Mouse (Mus musculus) limb, embryonic 15.5 days (tissue): Measurements from ENCODE around the gene Gnl2. TPM values are rescaled to one million over a fixed set of nuclear protein-coding genes. Genes with fewer than 3 reads are reported as not detected.

Experiments
- ATAC-seq: fragments of 200-750 bp; cut with Nextera tagmentation; 2 replicates; pipeline ENCODE4 v1.8.0; 2017; ENCODE audit warnings: low read depth, moderate TSS enrichment; ENCODE audit not compliant: insufficient number of reproducible peaks, low FRiP score, low TSS enrichment
- H3K27ac ChIP-seq: fragments of 300-500 bp; sonication (generic); 2 replicates; pipeline ENCODE4 v1.5.1; 2015; ENCODE audit warnings: moderate library complexity, mild to moderate bottlenecking, inconsistent platforms
- H3K27me3 ChIP-seq: fragments of 300-500 bp; sonication (generic); 2 replicates; pipeline ENCODE4 v1.6.1; 2015; ENCODE audit warnings: inconsistent platforms
- H3K36me3 ChIP-seq: fragments of 300-500 bp; sonication (generic); 2 replicates; pipeline ENCODE4 v1.6.1; 2015; ENCODE audit warnings: inconsistent platforms
- H3K4me1 ChIP-seq: fragments of 300-500 bp; sonication (generic); 2 replicates; pipeline ENCODE4 v1.6.1; 2015; ENCODE audit warnings: inconsistent platforms
- H3K4me2 ChIP-seq: fragments of 300-500 bp; sonication (generic); 2 replicates; pipeline ENCODE4 v1.6.1; 2015; ENCODE audit warnings: mild to moderate bottlenecking, inconsistent platforms
- H3K4me3 ChIP-seq: fragments of 300-500 bp; sonication (generic); 2 replicates; pipeline ENCODE4 v1.5.1; 2015; ENCODE audit warnings: mild to moderate bottlenecking, inconsistent platforms
- H3K9ac ChIP-seq: fragments of 300-500 bp; sonication (generic); 2 replicates; pipeline ENCODE4 v1.6.1; 2015; ENCODE audit warnings: inconsistent platforms
- H3K9me3 ChIP-seq: fragments of 300-500 bp; sonication (generic); 2 replicates; pipeline ENCODE4 v1.6.1; 2016; ENCODE audit warnings: inconsistent platforms
- WGBS: fragments of 180-500 bp; shearing (Covaris S2); methylation state at CpG from one replicate; pipeline ENCODE4 v1.1.7; 2015; 5-methylcytosine and 5-hydroxymethylcytosine counted together
- polyA plus RNA-seq: library from polyadenylated mRNA; unstranded; fragments of >200 nt; fragmentation: Nextera tagmentation; extraction: Ambion mirVana; gene quantifications from 2 replicates; pipeline ENCODE4 v1.2.1, GENCODE M21; 2015

Gnl2 gene
- polyA plus RNA-seq, 1 experiment from 2014 or later = 78.4 TPM

DNA sequence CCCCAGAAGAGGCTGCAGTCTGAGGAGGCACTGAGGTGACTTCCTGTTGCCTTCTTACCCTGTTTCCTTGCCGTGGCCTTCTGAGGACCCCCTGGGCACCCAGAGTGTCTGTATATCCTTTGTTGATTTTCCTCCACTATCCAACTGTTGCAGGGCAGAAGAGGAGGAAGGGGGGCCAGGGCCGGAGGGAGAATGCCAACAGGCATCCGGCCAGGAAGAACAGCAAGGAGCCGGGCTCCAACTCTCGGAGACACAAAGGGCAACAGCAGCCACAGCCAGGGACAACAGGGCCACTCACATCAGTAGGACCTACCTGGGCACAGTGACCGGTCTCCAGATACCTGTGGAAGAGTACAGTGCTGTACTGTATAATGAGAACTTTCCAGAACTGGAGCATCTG is 8.2 kb upstream of the Gnl2 start:
- Histone ChIP-seq H3K4me1 (no peaks in the 10 kb centered on the region), H3K36me3 (no peaks in the 10 kb centered on the region), H3K9me3 (no peaks in the 10 kb centered on the region), H3K27me3 (peaks cover 76% of the 10 kb centered on the region), H3K4me2 (no peak overlapping the region), H3K4me3 (no peak overlapping the region), H3K9ac (no peak overlapping the region), H3K27ac (no peak overlapping the region)
- ATAC-seq = no peak
- 61% methylated on average over 6 of the region's 6 CpGs for WGBS

DNA sequence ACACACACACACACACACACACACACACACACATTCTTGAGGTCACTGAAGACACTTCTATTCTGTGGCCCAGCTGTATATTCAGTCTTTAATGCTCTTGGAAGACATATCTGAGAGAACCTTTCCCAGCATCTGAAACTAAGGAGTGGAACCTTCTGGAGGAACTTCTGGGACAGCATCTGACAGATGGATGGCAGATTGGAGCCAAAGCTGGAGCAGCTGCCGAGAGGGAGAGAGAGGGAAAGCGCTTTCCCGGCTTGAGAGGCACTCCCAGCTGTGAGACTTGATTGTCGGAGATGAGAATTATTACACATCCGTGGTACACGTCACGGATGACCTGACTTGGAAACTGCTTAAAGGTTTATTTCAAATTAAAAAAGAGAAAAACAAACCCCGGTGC is 7.7 kb upstream of the Gnl2 start:
- WGBS = 48% methylated on average over 8 of the region's 8 CpGs
- H3K27me3 ChIP-seq = peaks cover 76% of the 10 kb centered on the region
- no peak overlapping the region for H3K4me2 ChIP-seq
- H3K9ac ChIP-seq = no peak overlapping the region
- no peak overlapping the region for H3K27ac ChIP-seq
- no peaks in the 10 kb centered on the region for H3K9me3 ChIP-seq
- no peaks in the 10 kb centered on the region for H3K36me3 ChIP-seq
- ATAC-seq = no peak
- no peak overlapping the region for H3K4me3 ChIP-seq
- H3K4me1 ChIP-seq = no peaks in the 10 kb centered on the region

DNA sequence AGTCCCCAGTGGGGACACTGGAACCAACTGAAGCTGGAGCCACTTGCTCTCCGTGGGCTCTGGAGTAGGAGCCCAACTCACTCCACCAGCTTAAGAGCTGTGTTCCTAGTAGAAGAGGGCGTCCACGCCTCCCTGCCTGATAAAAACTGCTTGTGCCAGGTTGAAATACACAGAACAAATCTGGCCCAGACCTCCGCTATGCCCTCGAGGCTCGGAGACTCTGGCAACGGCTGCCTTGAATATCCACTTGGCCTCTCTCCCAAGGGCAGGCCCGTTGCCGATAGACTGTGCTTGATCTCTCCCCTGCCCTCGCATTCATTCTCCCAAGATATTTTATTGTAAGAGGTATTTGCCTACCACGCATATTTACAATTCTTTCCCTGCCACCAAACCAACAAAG is 1.0 kb downstream of the Gnl2 start:
- Histone ChIP-seq H3K9me3 (no peaks in the 10 kb centered on the region), H3K4me3 (no peak overlapping the region), H3K27me3 (peaks cover 31% of the 10 kb centered on the region), H3K9ac (no peak overlapping the region), H3K4me1 (no peaks in the 10 kb centered on the region), H3K4me2 (no peak overlapping the region), H3K36me3 (no peaks in the 10 kb centered on the region), H3K27ac (no peak overlapping the region)
- ATAC-seq = no peak
- WGBS = 69% methylated on average over 11 of the region's 11 CpGs

DNA sequence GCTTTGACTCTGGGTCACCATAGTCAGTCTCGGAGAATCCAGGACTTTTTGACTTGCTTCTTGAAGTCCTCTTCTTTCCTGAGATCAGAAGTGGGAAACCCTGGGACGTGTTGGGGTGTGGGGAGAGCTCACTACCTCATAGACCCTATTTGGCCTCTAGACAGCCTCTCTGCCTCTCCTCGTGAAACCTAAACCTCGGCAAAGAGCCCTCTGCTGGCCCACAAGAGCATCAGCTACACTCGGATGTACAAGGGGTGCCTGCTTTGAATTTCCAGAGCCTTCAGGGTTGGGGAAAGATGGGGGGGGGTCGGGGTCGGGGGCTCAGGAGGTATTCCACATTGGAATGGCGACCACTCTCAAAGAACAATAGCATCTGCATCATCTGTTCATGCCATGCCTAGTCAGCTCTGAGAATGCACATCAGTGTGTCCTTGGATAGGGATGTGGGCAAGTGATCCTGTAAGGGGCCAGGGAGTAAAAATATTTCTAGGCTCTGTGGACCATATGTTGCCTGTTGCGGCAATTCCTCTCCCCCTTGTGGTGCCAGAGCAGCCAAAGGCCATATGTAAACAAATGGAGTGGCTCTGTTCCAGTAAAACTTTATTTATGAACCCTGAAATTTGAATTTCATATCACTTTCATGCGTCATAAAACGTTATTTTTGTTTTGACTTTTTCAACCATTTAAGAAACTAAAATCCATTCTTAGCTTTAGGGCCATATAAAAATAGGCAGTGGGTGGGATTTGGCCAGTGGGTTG is 4.6 kb downstream of the Gnl2 start:
- Histone ChIP-seq H3K36me3 (no peaks in the 10 kb centered on the region), H3K9me3 (no peaks in the 10 kb centered on the region), H3K4me2 (no peak overlapping the region), H3K4me1 (no peaks in the 10 kb centered on the region), H3K4me3 (no peak overlapping the region), H3K27me3 (peaks cover 36% of the 10 kb centered on the region), H3K27ac (no peak overlapping the region), H3K9ac (no peak overlapping the region)
- no peak for ATAC-seq
- 25% methylated on average over 11 of the region's 11 CpGs for WGBS

DNA sequence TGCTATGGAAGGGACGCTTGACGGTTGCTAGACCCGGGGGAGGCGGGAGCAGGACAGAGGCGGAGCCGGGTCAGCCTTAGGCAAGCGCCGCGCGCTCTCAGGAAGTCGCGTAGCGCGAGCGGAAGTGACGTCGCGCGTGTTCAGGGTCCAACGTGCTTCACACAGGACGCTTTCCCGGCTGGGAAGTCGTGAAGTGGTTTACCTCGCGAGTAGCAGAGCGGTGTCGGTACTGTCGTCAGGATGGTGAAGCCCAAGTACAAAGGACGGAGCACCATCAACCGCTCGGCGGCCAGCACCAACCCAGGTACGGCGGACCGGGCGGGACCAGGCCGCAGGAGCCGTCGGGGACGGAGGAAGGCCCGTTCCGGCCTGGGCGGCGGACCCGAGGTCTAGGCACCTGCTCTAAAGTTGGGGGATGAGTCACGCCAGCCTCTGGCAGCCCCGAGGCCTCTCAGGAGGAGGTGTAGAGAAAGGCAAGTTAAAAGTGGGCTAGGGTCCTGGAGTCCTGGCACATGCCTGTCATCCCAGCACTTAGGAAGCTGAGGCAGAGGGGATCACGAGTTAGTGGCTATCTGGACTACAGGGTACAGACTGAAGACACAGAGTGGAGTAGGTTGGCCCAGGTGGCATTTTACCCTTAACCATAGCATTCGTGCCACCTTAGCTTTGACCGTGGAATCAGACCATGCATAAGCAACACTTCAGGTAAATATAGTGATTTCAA is 13.7 kb downstream of the Gnl2 start:
- Histone ChIP-seq H3K4me2 (peak overlapping the region; percentile 84), H3K9ac (peak overlapping the region; percentile 77), H3K4me3 (peak overlapping the region; percentile 80), H3K9me3 (no peaks in the 10 kb centered on the region), H3K36me3 (peaks cover 11% of the 10 kb centered on the region), H3K27ac (peak overlapping the region; percentile 67), H3K4me1 (peaks cover 12% of the 10 kb centered on the region), H3K27me3 (peaks cover 25% of the 10 kb centered on the region)
- peak; percentile 90 for ATAC-seq
- WGBS = under 1% methylated on average over 50 of the region's 50 CpGs

DNA sequence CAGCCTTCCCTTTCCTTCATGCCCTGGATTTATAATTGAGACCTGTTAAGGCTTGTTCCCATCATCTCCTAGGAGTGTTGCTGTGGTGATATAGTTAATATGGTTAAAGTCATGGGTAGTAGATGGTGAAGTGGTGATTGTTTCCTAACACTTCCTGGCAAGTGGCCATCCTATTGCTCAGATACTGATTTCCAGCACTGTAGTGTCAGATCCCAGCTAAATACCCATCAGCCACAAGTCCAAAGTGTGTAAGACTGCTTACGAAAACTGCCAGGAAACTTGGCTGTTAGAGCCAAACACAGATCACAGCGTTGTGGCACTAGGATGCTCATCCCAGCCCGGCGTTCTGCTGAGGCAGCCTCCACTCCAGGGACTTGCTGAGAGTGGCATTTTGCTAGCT is 18.0 kb downstream of the Gnl2 start:
- no peak for ATAC-seq
- Histone ChIP-seq H3K4me2 (no peak overlapping the region), H3K4me3 (no peak overlapping the region), H3K36me3 (peaks cover 41% of the 10 kb centered on the region), H3K4me1 (peaks cover 12% of the 10 kb centered on the region), H3K27me3 (no peaks in the 10 kb centered on the region), H3K9me3 (no peaks in the 10 kb centered on the region), H3K9ac (no peak overlapping the region), H3K27ac (no peak overlapping the region)
- 92% methylated on average over 4 of the region's 4 CpGs for WGBS

DNA sequence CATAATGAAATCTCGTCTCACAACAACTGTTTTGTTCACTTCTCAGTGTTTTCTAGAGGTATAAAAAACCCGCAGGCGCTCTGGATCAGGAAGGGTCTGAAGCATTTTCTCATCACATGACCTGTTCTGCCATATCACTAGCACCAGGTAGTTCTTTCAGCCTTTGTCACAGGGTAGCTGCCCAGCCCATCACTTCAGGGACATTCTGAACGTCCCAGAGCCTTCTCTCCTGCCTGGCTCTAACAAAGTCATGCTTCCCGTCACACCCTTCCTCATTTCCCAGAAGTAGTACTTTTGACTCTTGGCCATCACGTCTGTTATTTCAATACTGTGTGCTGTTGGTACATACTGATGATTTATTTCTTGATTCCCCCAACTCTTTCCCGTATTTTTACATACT is 28.1 kb downstream of the Gnl2 start:
- Histone ChIP-seq H3K4me2 (no peak overlapping the region), H3K9me3 (no peaks in the 10 kb centered on the region), H3K27me3 (no peaks in the 10 kb centered on the region), H3K36me3 (peaks cover 94% of the 10 kb centered on the region), H3K4me1 (no peaks in the 10 kb centered on the region), H3K27ac (no peak overlapping the region), H3K9ac (no peak overlapping the region), H3K4me3 (no peak overlapping the region)
- ATAC-seq = no peak
- WGBS = 84% methylated on average over 7 of the region's 7 CpGs

DNA sequence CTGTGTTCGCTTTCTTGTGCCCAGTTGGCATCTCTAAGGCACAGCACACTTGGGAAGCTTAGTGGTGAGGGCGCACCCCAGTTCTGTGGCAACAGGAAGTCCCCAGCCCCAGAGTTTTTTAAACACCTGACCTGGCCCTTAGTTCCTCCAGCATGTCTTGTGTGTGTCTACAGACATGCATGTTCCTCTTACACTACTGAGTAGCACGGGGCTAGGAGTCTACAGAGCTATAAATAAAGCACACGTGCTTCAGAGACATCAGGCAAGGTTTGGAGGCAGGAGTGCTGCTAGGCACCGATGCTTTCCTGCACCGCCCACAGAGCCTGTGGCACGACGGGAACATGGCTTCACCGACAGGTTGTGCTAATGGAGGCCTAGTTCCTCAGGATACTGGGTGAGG is 39.0 kb downstream of the Gnl2 start:
- H3K36me3 ChIP-seq = peaks cover 54% of the 10 kb centered on the region
- no peak for ATAC-seq
- H3K4me2 ChIP-seq = no peak overlapping the region

DNA sequence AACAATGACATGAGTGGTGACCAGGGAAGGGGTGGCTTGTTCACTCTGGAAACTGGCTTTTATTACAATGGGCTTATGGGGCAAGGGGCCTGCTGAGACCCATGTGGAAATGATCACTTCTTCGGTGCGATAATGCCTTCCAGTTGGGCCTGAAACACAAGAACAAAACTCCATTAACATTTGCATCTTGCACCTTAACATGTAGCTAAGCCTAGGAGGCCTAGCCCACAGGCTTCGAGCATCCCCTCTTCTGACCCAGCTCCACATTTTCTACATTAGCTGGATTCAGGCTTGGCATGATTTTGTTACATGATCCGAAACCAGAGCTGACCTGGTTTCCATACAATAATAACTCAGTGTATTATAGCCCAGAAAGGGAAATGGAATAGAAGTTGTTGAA is 40.1 kb downstream of the Gnl2 start:
- WGBS = 32% methylated on average over 4 of the region's 4 CpGs
- no peak overlapping the region for H3K27ac ChIP-seq

More for the DNA sequence above, 39.0 kb downstream of the Gnl2 start:
- 86% methylated on average over 9 of the region's 9 CpGs for WGBS
- H3K4me3 ChIP-seq = no peak overlapping the region
- peaks cover 19% of the 10 kb centered on the region for H3K4me1 ChIP-seq
- no peaks in the 10 kb centered on the region for H3K27me3 ChIP-seq
- no peaks in the 10 kb centered on the region for H3K9me3 ChIP-seq
- H3K27ac ChIP-seq = no peak overlapping the region
- H3K9ac ChIP-seq = no peak overlapping the region

DNA sequence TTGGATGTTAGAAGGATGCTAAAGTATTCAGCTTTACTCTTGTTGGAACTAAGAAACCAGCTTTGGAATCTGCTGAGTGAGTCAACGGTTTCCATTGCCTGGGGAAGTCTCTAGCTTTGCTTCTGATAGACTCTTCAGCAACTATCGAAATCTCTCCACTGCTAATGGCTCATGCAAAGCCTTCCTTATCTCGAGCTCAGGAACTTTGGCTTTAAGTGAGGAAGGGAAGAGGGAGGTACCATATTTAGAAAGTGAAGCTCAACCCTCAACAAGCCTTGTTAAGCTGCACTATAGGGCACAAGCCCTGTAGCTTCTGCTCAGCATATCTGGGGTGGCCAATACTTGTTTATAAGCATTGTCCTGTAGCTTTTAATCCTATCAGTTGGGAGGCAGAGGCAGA is 40.9 kb downstream of the Gnl2 start:
- peaks cover 38% of the 10 kb centered on the region for H3K36me3 ChIP-seq
- no peak for ATAC-seq
- H3K4me1 ChIP-seq = peaks cover 19% of the 10 kb centered on the region
- H3K9ac ChIP-seq = no peak overlapping the region
- H3K27me3 ChIP-seq = no peaks in the 10 kb centered on the region
- no peaks in the 10 kb centered on the region for H3K9me3 ChIP-seq
- no peak overlapping the region for H3K4me3 ChIP-seq
- 17% methylated on average over 3 of the region's 3 CpGs for WGBS
- H3K4me2 ChIP-seq = no peak overlapping the region
- no peak overlapping the region for H3K27ac ChIP-seq

More for the DNA sequence above, 40.1 kb downstream of the Gnl2 start:
- no peak overlapping the region for H3K9ac ChIP-seq
- H3K4me1 ChIP-seq = peaks cover 19% of the 10 kb centered on the region
- no peaks in the 10 kb centered on the region for H3K27me3 ChIP-seq
- no peaks in the 10 kb centered on the region for H3K9me3 ChIP-seq
- no peak overlapping the region for H3K4me3 ChIP-seq
- H3K36me3 ChIP-seq = peaks cover 46% of the 10 kb centered on the region
- ATAC-seq = no peak
- H3K4me2 ChIP-seq = no peak overlapping the region

DNA sequence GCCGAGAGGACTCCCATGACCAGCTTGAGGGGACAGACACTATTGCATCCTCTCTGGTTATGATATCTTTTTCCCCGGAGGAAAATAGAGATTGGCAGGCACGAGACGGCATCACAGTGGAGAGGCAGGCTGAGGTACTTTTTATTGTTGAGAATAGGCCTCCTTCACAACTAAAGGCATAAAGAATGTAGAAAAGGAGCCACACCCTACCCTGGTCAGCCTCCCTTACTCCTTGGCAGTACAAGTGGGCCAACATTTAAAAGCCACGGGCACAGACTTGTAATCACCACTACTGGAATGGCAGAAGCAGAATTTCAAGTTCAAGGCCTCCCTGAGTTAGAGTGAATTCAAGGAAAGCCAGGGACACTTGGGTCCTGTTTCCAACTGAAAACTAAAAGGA is 41.6 kb downstream of the Gnl2 start:
- WGBS = 47% methylated on average over 5 of the region's 5 CpGs
- no peak overlapping the region for H3K4me3 ChIP-seq
- H3K27ac ChIP-seq = no peak overlapping the region

DNA sequence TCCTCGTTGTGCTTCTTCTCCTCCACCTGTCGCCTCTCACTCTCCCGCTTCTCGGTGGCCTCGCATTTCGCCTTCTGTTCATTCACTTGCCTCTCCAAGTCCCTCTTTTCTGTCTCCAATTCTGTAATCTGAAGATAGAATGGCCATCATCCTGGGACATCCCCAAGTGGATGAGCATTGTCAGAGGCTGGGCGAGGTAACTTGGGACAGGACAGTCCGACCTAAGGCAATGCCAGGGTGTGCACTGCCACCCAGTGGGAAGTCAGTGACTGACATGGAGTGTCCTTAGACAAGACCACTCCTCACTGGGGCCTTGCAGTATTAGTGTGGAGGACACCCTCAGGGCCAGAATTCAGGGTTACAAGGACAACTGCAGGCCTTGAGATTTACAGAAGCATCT is 42.6 kb downstream of the Gnl2 start:
- no peak overlapping the region for H3K4me3 ChIP-seq
- peaks cover 22% of the 10 kb centered on the region for H3K36me3 ChIP-seq
- 4% methylated on average over 8 of the region's 8 CpGs for WGBS
- H3K9me3 ChIP-seq = no peaks in the 10 kb centered on the region
- H3K4me2 ChIP-seq = peak overlapping the region; percentile 34
- 0 out of 2 replicates have a peak, but pooled peaks cover under 1% of the 10 kb centered on the region for H3K27me3 ChIP-seq
- H3K9ac ChIP-seq = 0 out of 2 replicates have a peak overlapping the region, but pooled peaks have one; percentile 20
- peaks cover 19% of the 10 kb centered on the region for H3K4me1 ChIP-seq
- ATAC-seq = no peak
- no peak overlapping the region for H3K27ac ChIP-seq

More for the DNA sequence above, 41.6 kb downstream of the Gnl2 start:
- Histone ChIP-seq H3K9ac (no peak overlapping the region), H3K4me2 (no peak overlapping the region), H3K4me1 (peaks cover 19% of the 10 kb centered on the region), H3K27me3 (no peaks in the 10 kb centered on the region), H3K36me3 (peaks cover 32% of the 10 kb centered on the region), H3K9me3 (no peaks in the 10 kb centered on the region)
- no peak for ATAC-seq
